Comparison of ENCODE assay signal across 26 mouse cellular contexts in genomic region chr9:45196125-45196830, GRCm38 (mm10). TPM values are rescaled to one million over a fixed set of nuclear protein-coding genes. Genes with fewer than 3 reads are reported as not detected.
DNase-seq lines count a peak whose midpoint lies in the region; ATAC-seq lines count a peak whose summit lies in the region.
"Had no signal": no experiment of that assay in that cellular context is flagged by ENCODE, and none has a peak within 500 bp of the region (broad histone marks: within the 10 kb centered on the region; RNA-seq: fewer than 3 reads in every experiment).

No protein-coding gene starts in this region.

- no peaks in the 10 kb centered on the region for H3K27me3 ChIP-seq in embryonic facial prominence, embryonic 11.5 days (ENCODE audit: control insufficient read depth, insufficient read depth, low read length)
- no peaks in the 10 kb centered on the region for H3K27me3 ChIP-seq in embryonic facial prominence, embryonic 10.5 days (replicated peaks; ENCODE audit: low read depth, poor library complexity, severe bottlenecking)

- no peaks in the 10 kb centered on the region for H3K4me1 ChIP-seq in embryonic facial prominence, embryonic 11.5 days (ENCODE audit: control insufficient read depth, insufficient read depth, low read length)
- H3K4me1 ChIP-seq in embryonic facial prominence, embryonic 10.5 days, result peaks cover 8% of the 10 kb centered on the region
- H3K4me1 ChIP-seq: heart, embryonic 13.5 days had no signal

- 67% methylated on average over 8 of the region's 8 CpGs for WGBS in embryonic facial prominence, embryonic 11.5 days
- WGBS in embryonic facial prominence, embryonic 10.5 days, result 71% methylated on average over 8 of the region's 8 CpGs

- no peaks in the 10 kb centered on the region for H3K36me3 ChIP-seq in embryonic facial prominence, embryonic 11.5 days (replicated peaks; ENCODE audit: control insufficient read depth, insufficient read depth, low read depth, low read length)
- H3K36me3 ChIP-seq in embryonic facial prominence, embryonic 10.5 days (replicated peaks), result no peaks in the 10 kb centered on the region
- H3K36me3 ChIP-seq: heart, embryonic 13.5 days had no signal

- no peak overlapping the region for H3K27ac ChIP-seq in embryonic facial prominence, embryonic 11.5 days (replicated peaks; ENCODE audit: low read depth, low read length)
- no peak overlapping the region for H3K27ac ChIP-seq in embryonic facial prominence, embryonic 10.5 days (replicated peaks)
- H3K27ac ChIP-seq: gastrocnemius, adult 2 months; heart, embryonic 13.5 days; hindbrain, embryonic 14.5 days; hindbrain, postnatal 0 days had no signal

- ATAC-seq in embryonic facial prominence, embryonic 11.5 days (replicated peaks; ENCODE audit: insufficient number of reproducible peaks, low FRiP score, low TSS enrichment, low read depth), result no peak
- ATAC-seq: forebrain, embryonic 14.5 days; forebrain, postnatal 0 days; hindbrain, postnatal 0 days; inflammation-experienced regulatory T-cells, adult 6 months; Patski had no signal

- H3K9me3 ChIP-seq in embryonic facial prominence, embryonic 11.5 days (replicated peaks; ENCODE audit: control insufficient read depth, low read length), result no peaks in the 10 kb centered on the region
- no peaks in the 10 kb centered on the region for H3K9me3 ChIP-seq in embryonic facial prominence, embryonic 10.5 days
- H3K9me3 ChIP-seq: heart, embryonic 13.5 days had no signal

- peak; percentile 5 for DNase-seq in embryonic facial prominence, embryonic 11.5 days (ENCODE audit: low spot score)
- no peak for DNase-seq in embryonic facial prominence, embryonic 10.5 days (ENCODE audit: low spot score)
- DNase-seq in thymus, adult 18-20 months, result peak; percentile 51 to 77
- DNase-seq in thymus, postnatal 10 days (ENCODE audit: low spot score in 2 of 2), result peak; percentile 56 to 73
- DNase-seq in thymus, postnatal 36 days, result peak; percentile 53 to 77
- DNase-seq in spleen, adult 12 weeks (ENCODE audit: low spot score), result no peak
- DNase-seq in lung, adult 18-20 months, result no peak
- no peak for DNase-seq in MN1 (ENCODE audit: low spot score)
- DNase-seq: adrenal gland, postnatal 36 days; cerebellum, adult 18-20 months; cerebellum, adult 9-10 months; cerebellum, postnatal 25 days; forebrain, postnatal 0 days; gastrocnemius, adult 2 months; gastrocnemius, postnatal 14 days; heart, adult 18-20 months; heart, postnatal 14 days; heart, postnatal 4 days had no signal

- no peak overlapping the region for H3K4me3 ChIP-seq in embryonic facial prominence, embryonic 11.5 days (ENCODE audit: low read depth, low read length)
- H3K4me3 ChIP-seq in embryonic facial prominence, embryonic 10.5 days, result no peak overlapping the region
- H3K4me3 ChIP-seq: erythroblast, embryonic 14.5 days; gastrocnemius, adult 2 months; heart, embryonic 13.5 days had no signal

- no peak overlapping the region for H3K9ac ChIP-seq in embryonic facial prominence, embryonic 11.5 days (replicated peaks; ENCODE audit: low read length)
- H3K9ac ChIP-seq: forebrain, postnatal 0 days; heart, embryonic 13.5 days; hindbrain, embryonic 14.5 days had no signal

- H3K4me2 ChIP-seq in embryonic facial prominence, embryonic 11.5 days (ENCODE audit: low read depth, low read length), result no peak overlapping the region
- H3K4me2 ChIP-seq: heart, embryonic 13.5 days; hindbrain, embryonic 14.5 days had no signal

RNA-seq across cellular contexts. Expression of gene Tmprss4, which starts 7.6 kb away (rescaled TPM):
- 0.35 TPM in 1 of 2 replicates, not detected in the other for polyA plus RNA-seq in embryonic facial prominence, embryonic 11.5 days (2014; fragmentation: Nextera tagmentation; extraction: Ambion mirVana)
- polyA plus RNA-seq in embryonic facial prominence, embryonic 10.5 days (2016; fragmentation: Nextera tagmentation; extraction: Ambion mirVana), result 0.29 and 0.37 TPM in 2 replicates
- polyA plus RNA-seq: erythroblast, embryonic 14.5 days; forebrain, embryonic 14.5 days; forebrain, postnatal 0 days; hindbrain, embryonic 11.5 days; hindbrain, embryonic 14.5 days; hindbrain, postnatal 0 days; inflammation-experienced regulatory T-cells, adult 6 months; Patski had no signal

RNA-seq across cellular contexts. Expression of gene BC049352, which starts 14.5 kb away (rescaled TPM):
- not detected in 2 replicates for polyA plus RNA-seq in embryonic facial prominence, embryonic 11.5 days (2014; fragmentation: Nextera tagmentation; extraction: Ambion mirVana)
- polyA plus RNA-seq in embryonic facial prominence, embryonic 10.5 days (2016; fragmentation: Nextera tagmentation; extraction: Ambion mirVana), result not detected in 2 replicates
- polyA plus RNA-seq: erythroblast, embryonic 14.5 days; forebrain, embryonic 14.5 days; heart, embryonic 13.5 days; hindbrain, embryonic 11.5 days; hindbrain, embryonic 14.5 days; Patski had no signal

RNA-seq across cellular contexts. Expression of gene Scn4b, which starts 58.1 kb away (rescaled TPM):
- polyA plus RNA-seq in embryonic facial prominence, embryonic 11.5 days (2014; fragmentation: Nextera tagmentation; extraction: Ambion mirVana), result 0.04 and 0.21 TPM in 2 replicates
- polyA plus RNA-seq in embryonic facial prominence, embryonic 10.5 days (2016; fragmentation: Nextera tagmentation; extraction: Ambion mirVana), result 0.48 and 0.79 TPM in 2 replicates
- polyA plus RNA-seq: erythroblast, embryonic 14.5 days; inflammation-experienced regulatory T-cells, adult 6 months; Patski had no signal

Comparison
In these comparisons a context has a peak if more than half of its experiments do, and no peak if none do; other contexts are left out.
1. DNase-seq: peak in embryonic facial prominence, embryonic 11.5 days (single experiment), thymus, adult 18-20 months (2 of 2), thymus, postnatal 10 days (2 of 2) and thymus, postnatal 36 days (2 of 2); none in embryonic facial prominence, embryonic 10.5 days (single experiment), spleen, adult 12 weeks (single experiment), lung, adult 18-20 months (0 of 2) and MN1 (single experiment).